Mouse (Mus musculus) embryonic facial prominence, embryonic 13.5 days (tissue): Measurements from ENCODE around the gene 5730522E02Rik. TPM values are rescaled to one million over a fixed set of nuclear protein-coding genes. Genes with fewer than 3 reads are reported as not detected.

Source experiments
- ATAC-seq: fragments of 200-750 bp; cut with Nextera tagmentation; 2 replicates; pipeline ENCODE4 v1.8.0; 2017; ENCODE audit warnings: low read depth; ENCODE audit not compliant: insufficient number of reproducible peaks, insufficient read depth, low FRiP score, low TSS enrichment
- H3K27ac ChIP-seq: fragments of 300-500 bp; sonication (generic); 2 replicates; pipeline ENCODE4 v1.5.1; 2015; ENCODE audit warnings: moderate library complexity, mild to moderate bottlenecking, inconsistent platforms
- H3K27me3 ChIP-seq: fragments of 300-500 bp; sonication (generic); 2 replicates; pipeline ENCODE4 v1.6.1; 2015; ENCODE audit warnings: mild to moderate bottlenecking, inconsistent platforms
- H3K36me3 ChIP-seq: fragments of 300-500 bp; sonication (generic); 2 replicates; pipeline ENCODE4 v1.6.1; 2015; ENCODE audit warnings: mild to moderate bottlenecking, inconsistent platforms
- H3K4me1 ChIP-seq: fragments of 300-500 bp; sonication (generic); 2 replicates; pipeline ENCODE4 v1.6.1; 2015; ENCODE audit warnings: inconsistent platforms
- H3K4me2 ChIP-seq: fragments of 300-500 bp; sonication (generic); 2 replicates; pipeline ENCODE4 v1.6.1; 2015; ENCODE audit warnings: moderate library complexity, mild to moderate bottlenecking, inconsistent platforms
- H3K4me3 ChIP-seq: fragments of 300-500 bp; sonication (generic); 2 replicates; pipeline ENCODE4 v1.5.1; 2015; ENCODE audit warnings: mild to moderate bottlenecking, inconsistent platforms
- H3K9ac ChIP-seq: fragments of 300-500 bp; sonication (generic); 2 replicates; pipeline ENCODE4 v1.6.1; 2015; ENCODE audit warnings: mild to moderate bottlenecking, inconsistent platforms
- H3K9me3 ChIP-seq: fragments of 300-500 bp; sonication (generic); 2 replicates; pipeline ENCODE4 v1.6.1; 2016; ENCODE audit warnings: inconsistent platforms
- WGBS: fragments of 180-500 bp; shearing (Covaris S2); methylation state at CpG from one replicate; pipeline ENCODE4 v1.1.7; 2015; ENCODE audit warnings: mixed read lengths; 5-methylcytosine and 5-hydroxymethylcytosine counted together
- polyA plus RNA-seq: library from polyadenylated mRNA; unstranded; fragments of >200 nt; fragmentation: Nextera tagmentation; extraction: Ambion mirVana; gene quantifications from 2 replicates; pipeline ENCODE4 v1.2.1, GENCODE M21; 2015

5730522E02Rik gene
- polyA plus RNA-seq, 1 experiment from 2014 or later: 7.8 TPM

GRCm38 (mm10) chr11:26085380-26086035, 125.1 kb downstream of the 5730522E02Rik start:
- Histone ChIP-seq H3K9ac (no peak overlapping the region), H3K4me2 (no peak overlapping the region), H3K27ac (no peak overlapping the region), H3K4me1 (0 out of 2 replicates have a peak, but pooled peaks cover 4% of the 10 kb centered on the region), H3K27me3 (no peaks in the 10 kb centered on the region), H3K9me3 (no peaks in the 10 kb centered on the region), H3K4me3 (no peak overlapping the region), H3K36me3 (no peaks in the 10 kb centered on the region)
- 55% methylated on average over 6 of the region's 6 CpGs for WGBS
- ATAC-seq: no peak

DNA sequence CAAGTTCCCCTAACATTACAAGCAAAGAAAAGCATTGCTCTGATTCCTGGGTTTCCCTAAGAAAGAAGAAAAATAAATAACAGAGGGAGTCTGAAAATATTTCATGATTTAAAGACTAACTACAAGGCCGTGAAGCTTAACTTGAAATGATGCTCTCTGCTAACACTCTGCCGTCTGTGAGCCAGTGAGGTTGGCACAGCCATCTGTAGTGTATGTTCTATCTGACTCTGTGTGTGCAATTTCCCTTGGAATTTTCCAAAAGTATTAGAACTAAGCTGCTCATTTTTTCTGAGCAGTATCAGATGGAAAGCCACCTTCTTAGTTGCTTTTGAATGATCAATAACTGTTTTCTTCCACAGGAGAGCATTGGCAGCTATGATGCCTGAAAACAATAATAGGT, 134.2 kb downstream of the 5730522E02Rik start:
- Histone ChIP-seq H3K9me3 (no peaks in the 10 kb centered on the region), H3K36me3 (no peaks in the 10 kb centered on the region), H3K27me3 (no peaks in the 10 kb centered on the region), H3K4me3 (no peak overlapping the region), H3K4me2 (no peak overlapping the region), H3K27ac (no peak overlapping the region), H3K9ac (no peak overlapping the region), H3K4me1 (no peaks in the 10 kb centered on the region)
- ATAC-seq: no peak
- 52% methylated on average over 2 of the region's 2 CpGs for WGBS

GRCm38 (mm10) chr11:26075536-26075935, 135.0 kb downstream of the 5730522E02Rik start:
- Histone ChIP-seq H3K27ac (no peak overlapping the region), H3K4me3 (no peak overlapping the region), H3K27me3 (no peaks in the 10 kb centered on the region), H3K36me3 (no peaks in the 10 kb centered on the region), H3K4me2 (no peak overlapping the region), H3K4me1 (no peaks in the 10 kb centered on the region), H3K9ac (no peak overlapping the region), H3K9me3 (no peaks in the 10 kb centered on the region)
- no peak for ATAC-seq
- WGBS: 75% methylated on average over 6 of the region's 6 CpGs

DNA sequence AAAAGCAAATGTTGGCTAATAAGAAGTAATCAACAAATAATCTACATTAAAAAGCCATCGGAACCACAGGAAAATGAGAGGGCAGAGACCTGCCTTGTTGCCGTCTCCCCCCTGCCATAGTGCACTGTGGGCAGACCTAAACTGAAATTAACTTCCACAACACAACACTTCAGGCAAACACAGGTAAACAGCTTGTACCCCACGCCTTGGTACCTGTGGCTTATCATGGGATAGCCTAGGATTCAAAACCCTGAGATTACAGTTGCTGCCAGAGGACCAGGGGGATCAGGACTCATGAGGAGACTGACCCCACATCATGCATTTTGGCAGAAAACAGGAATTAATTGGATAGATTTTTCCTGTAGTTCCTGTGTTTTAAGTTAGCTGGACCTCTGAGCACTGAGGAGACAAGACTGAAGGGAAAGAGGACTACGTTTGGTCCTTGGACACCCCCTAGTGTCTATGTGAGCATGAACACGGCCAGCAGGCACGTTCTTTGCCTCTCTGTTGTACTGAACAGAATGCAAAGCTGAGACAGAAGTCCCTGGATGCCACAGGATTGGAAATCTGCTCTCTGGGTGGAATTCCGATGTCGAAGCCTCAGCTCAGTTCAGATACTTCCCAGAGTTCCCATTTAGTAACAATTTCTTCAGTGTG, 136.8 kb downstream of the 5730522E02Rik start:
- no peak for ATAC-seq
- H3K27me3 ChIP-seq: no peaks in the 10 kb centered on the region
- H3K4me3 ChIP-seq: no peak overlapping the region
- no peaks in the 10 kb centered on the region for H3K36me3 ChIP-seq
- H3K27ac ChIP-seq: no peak overlapping the region; the same call in 1 of the 2 replicates
- H3K4me1 ChIP-seq: no peaks in the 10 kb centered on the region
- H3K9ac ChIP-seq: no peak overlapping the region
- WGBS: 44% methylated on average over 8 of the region's 8 CpGs
- H3K9me3 ChIP-seq: no peaks in the 10 kb centered on the region
- no peak overlapping the region for H3K4me2 ChIP-seq

DNA sequence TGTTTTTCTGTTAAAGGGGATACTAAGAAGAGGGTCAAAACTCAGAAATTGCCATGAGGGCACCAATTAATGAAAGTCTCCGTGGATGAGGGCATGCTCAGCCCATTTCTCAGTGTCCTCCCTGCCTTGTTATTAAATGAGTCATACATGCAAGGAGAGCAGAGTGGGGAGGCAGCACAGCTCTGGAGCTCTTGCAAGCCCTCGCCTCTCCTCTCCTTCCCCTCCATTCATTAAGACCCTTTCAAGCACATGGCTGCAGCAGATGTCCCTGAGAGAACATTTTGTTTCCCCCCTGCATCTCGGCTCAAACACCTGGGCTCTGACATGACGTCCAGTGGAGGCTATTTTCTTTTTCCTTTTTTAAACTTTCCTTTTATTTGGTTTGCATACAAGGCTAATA, 138.5 kb downstream of the 5730522E02Rik start:
- H3K4me1 ChIP-seq: no peaks in the 10 kb centered on the region
- H3K9ac ChIP-seq: no peak overlapping the region
- no peak overlapping the region for H3K4me3 ChIP-seq
- H3K9me3 ChIP-seq: no peaks in the 10 kb centered on the region
- no peak overlapping the region for H3K27ac ChIP-seq
- H3K36me3 ChIP-seq: no peaks in the 10 kb centered on the region
- H3K4me2 ChIP-seq: no peak overlapping the region
- 54% methylated on average over 4 of the region's 4 CpGs for WGBS
- ATAC-seq: no peak
- no peaks in the 10 kb centered on the region for H3K27me3 ChIP-seq

GRCm38 (mm10) chr11:26063252-26063651, 147.3 kb downstream of the 5730522E02Rik start:
- Histone ChIP-seq H3K27me3 (no peaks in the 10 kb centered on the region), H3K4me1 (no peaks in the 10 kb centered on the region), H3K4me3 (no peak overlapping the region), H3K4me2 (no peak overlapping the region), H3K9ac (no peak overlapping the region), H3K36me3 (no peaks in the 10 kb centered on the region), H3K27ac (no peak overlapping the region), H3K9me3 (no peaks in the 10 kb centered on the region)
- no peak for ATAC-seq
- WGBS: 33% methylated on average over 2 of the region's 2 CpGs

DNA sequence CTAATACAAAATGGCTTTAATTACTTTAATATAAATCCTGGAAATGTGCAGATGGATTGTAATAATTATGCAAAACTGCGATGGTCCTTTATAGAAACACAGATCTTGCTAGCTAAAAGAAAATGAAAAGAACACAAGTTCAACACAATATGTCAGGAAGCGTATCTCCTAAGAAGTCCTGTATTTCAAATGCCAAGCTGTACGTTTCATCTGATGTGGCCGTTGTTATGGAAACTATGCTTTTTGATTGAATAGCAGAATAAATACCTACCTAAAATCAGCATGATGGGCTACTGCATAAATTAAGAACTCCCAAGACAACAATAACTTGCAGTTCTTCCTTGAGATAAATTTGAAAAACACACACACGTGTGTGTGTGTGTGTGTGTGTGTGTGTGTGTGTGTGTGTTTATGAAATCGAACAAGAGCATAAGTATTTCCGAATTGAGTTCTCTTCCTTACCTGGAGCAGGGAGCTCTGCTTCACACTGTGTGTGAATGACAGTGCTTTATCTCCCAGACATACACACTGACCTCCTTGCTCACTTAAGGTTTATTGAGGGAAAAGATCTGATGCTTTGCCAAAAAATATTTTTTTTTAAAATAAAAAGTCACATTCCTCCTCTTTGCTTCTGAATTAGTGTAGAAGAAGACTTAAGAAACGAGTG, 149.0 kb downstream of the 5730522E02Rik start:
- no peaks in the 10 kb centered on the region for H3K9me3 ChIP-seq
- no peak overlapping the region for H3K9ac ChIP-seq
- no peaks in the 10 kb centered on the region for H3K36me3 ChIP-seq
- WGBS: 76% methylated on average over 8 of the region's 8 CpGs
- no peaks in the 10 kb centered on the region for H3K27me3 ChIP-seq
- no peak overlapping the region for H3K27ac ChIP-seq
- no peaks in the 10 kb centered on the region for H3K4me1 ChIP-seq
- ATAC-seq: no peak
- no peak overlapping the region for H3K4me3 ChIP-seq
- no peak overlapping the region for H3K4me2 ChIP-seq

GRCm38 (mm10) chr11:26013527-26013926, 197.0 kb downstream of the 5730522E02Rik start:
- no peaks in the 10 kb centered on the region for H3K27me3 ChIP-seq
- H3K9ac ChIP-seq: no peak overlapping the region
- no peak overlapping the region for H3K4me2 ChIP-seq
- no peaks in the 10 kb centered on the region for H3K4me1 ChIP-seq
- H3K9me3 ChIP-seq: no peaks in the 10 kb centered on the region
- no peak for ATAC-seq
- 63% methylated on average over 2 of the region's 2 CpGs for WGBS
- H3K4me3 ChIP-seq: no peak overlapping the region
- no peaks in the 10 kb centered on the region for H3K36me3 ChIP-seq
- H3K27ac ChIP-seq: no peak overlapping the region

- Histone ChIP-seq H3K27me3 (no peaks in the 10 kb centered on the region), H3K9me3 (no peaks in the 10 kb centered on the region), H3K36me3 (no peaks in the 10 kb centered on the region), H3K9ac (no peak overlapping the region), H3K4me1 (no peaks in the 10 kb centered on the region), H3K27ac (no peak overlapping the region), H3K4me2 (no peak overlapping the region), H3K4me3 (no peak overlapping the region)
- no peak for ATAC-seq
- WGBS: 74% methylated on average over 4 of the region's 4 CpGs
Measured at GRCm38 (mm10) chr11:26004018-26004417, 206.5 kb downstream of the 5730522E02Rik start.

DNA sequence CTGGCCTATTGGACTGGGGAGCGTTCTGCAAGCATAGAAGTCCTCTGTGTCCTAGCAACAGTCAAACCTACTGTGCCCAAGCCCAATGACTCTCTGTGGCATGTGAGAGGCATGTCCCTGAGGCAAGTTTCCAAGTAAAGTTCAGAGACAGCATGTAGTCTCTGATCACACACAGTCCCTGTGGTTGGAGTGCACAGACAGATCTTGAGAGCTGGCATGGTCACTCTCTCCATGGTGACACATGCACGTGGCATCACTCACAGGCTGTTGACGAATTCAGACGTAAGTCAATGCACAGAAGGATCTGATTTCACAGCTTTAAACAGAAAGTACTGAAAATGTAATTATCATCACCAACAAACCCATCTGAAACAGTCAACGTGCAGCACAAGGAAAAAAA, 210.8 kb downstream of the 5730522E02Rik start:
- 64% methylated on average over 5 of the region's 5 CpGs for WGBS

GRCm38 (mm10) chr11:25997469-25997868, 213.1 kb downstream of the 5730522E02Rik start:
- no peaks in the 10 kb centered on the region for H3K27me3 ChIP-seq
- H3K4me2 ChIP-seq: no peak overlapping the region
- no peak overlapping the region for H3K27ac ChIP-seq
- ATAC-seq: no peak
- no peak overlapping the region for H3K4me3 ChIP-seq
- no peak overlapping the region for H3K9ac ChIP-seq
- H3K36me3 ChIP-seq: no peaks in the 10 kb centered on the region
- 63% methylated on average over 4 of the region's 4 CpGs for WGBS
- H3K4me1 ChIP-seq: no peaks in the 10 kb centered on the region
- no peaks in the 10 kb centered on the region for H3K9me3 ChIP-seq

More for the DNA sequence above, 210.8 kb downstream of the 5730522E02Rik start:
- H3K4me3 ChIP-seq: no peak overlapping the region
- H3K4me1 ChIP-seq: no peaks in the 10 kb centered on the region
- H3K36me3 ChIP-seq: no peaks in the 10 kb centered on the region
- no peaks in the 10 kb centered on the region for H3K9me3 ChIP-seq
- H3K4me2 ChIP-seq: no peak overlapping the region
- H3K9ac ChIP-seq: no peak overlapping the region
- ATAC-seq: no peak
- H3K27ac ChIP-seq: no peak overlapping the region
- no peaks in the 10 kb centered on the region for H3K27me3 ChIP-seq

DNA sequence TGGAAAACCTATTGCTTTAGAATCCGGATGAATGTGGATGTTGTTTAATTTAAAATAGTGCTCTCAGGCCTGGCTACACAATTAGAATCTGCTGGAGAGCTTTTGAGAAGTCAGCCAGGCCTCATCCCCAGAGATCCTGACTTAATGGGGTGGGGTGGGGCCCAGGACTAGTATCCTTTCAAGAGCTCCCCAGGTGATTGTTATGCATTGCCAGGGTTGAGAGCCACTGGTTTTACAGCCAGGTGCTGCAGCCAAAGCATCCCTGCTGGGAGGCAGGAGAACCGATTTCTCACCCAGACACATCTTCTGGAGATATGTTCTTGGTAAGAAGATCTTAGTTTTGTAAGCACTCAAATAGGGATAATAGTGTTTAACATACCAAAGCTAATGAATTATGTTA, 216.4 kb downstream of the 5730522E02Rik start:
- Histone ChIP-seq H3K4me1 (no peaks in the 10 kb centered on the region), H3K27me3 (no peaks in the 10 kb centered on the region), H3K4me3 (no peak overlapping the region), H3K36me3 (no peaks in the 10 kb centered on the region), H3K27ac (no peak overlapping the region), H3K9ac (no peak overlapping the region), H3K4me2 (no peak overlapping the region), H3K9me3 (no peaks in the 10 kb centered on the region)
- ATAC-seq: no peak
- WGBS: 31% methylated on average over 2 of the region's 2 CpGs
